Mouse (Mus musculus): ENCODE data around the gene Pelo. TPM values are rescaled to one million over a fixed set of nuclear protein-coding genes. Genes with fewer than 3 reads are reported as not detected.

Gene Pelo
- polyA plus RNA-seq, 2 experiments, result 4.9 to 19.2 TPM

GRCm38 (mm10) chr13:115099381-115099780 is 9.4 kb upstream of the Pelo start:
- Histone ChIP-seq H3K27ac (no peak overlapping the region), H3K27me3 (ENCODE audit: control insufficient read depth, insufficient read depth, low read length) (peaks cover 22% of the 10 kb centered on the region), H3K4me3 (ENCODE audit: insufficient read depth in 1 of 2, low read depth in 2 of 2, low read length in 2 of 2) (no peak overlapping the region), H3K4me2 (ENCODE audit: low read depth) (no peak overlapping the region), H3K36me3 (replicated peaks; ENCODE audit: control insufficient read depth, insufficient read depth, low read depth) (no peaks in the 10 kb centered on the region), H3K9me3 (ENCODE audit: control insufficient read depth, low read length) (no peaks in the 10 kb centered on the region), H3K4me1 (replicated peaks; ENCODE audit: control insufficient read depth in 2 of 2, insufficient read depth in 2 of 2, low read length in 1 of 2) (peaks cover 0 to 2% of the 10 kb centered on the region in 2 experiments; a peak in 2 of 4 replicates), H3K9ac (replicated peaks) (no peak overlapping the region)
- DNase-seq (ENCODE audit: low read depth in 3 of 3, low spot score in 3 of 3) (no peak), ATAC-seq (ENCODE audit: insufficient read depth) (no peak)
- TF ChIP-seq CTCF (IDR thresholded peaks at IDR 0.05; ENCODE audit: low read depth), result no peak
- no peak for TF ChIP-seq EP300 (IDR thresholded peaks at IDR 0.05; ENCODE audit: low read depth)
- WGBS (ENCODE audit: insufficient replicate concordance), result 57% methylated on average over 9 of the region's 9 CpGs

- Histone ChIP-seq H3K4me1 (replicated peaks; ENCODE audit: control insufficient read depth in 2 of 2, insufficient read depth in 2 of 2, low read length in 1 of 2) (peaks cover 0 to 2% of the 10 kb centered on the region in 2 experiments; a peak in 2 of 4 replicates), H3K4me3 (ENCODE audit: insufficient read depth in 1 of 2, low read depth in 2 of 2, low read length in 2 of 2) (no peak overlapping the region), H3K4me2 (ENCODE audit: low read depth) (no peak overlapping the region), H3K9ac (replicated peaks) (no peak overlapping the region), H3K36me3 (replicated peaks; ENCODE audit: control insufficient read depth, insufficient read depth, low read depth) (no peaks in the 10 kb centered on the region), H3K27ac (no peak overlapping the region), H3K9me3 (ENCODE audit: control insufficient read depth, low read length) (no peaks in the 10 kb centered on the region), H3K27me3 (ENCODE audit: control insufficient read depth, insufficient read depth, low read length) (peaks cover 22% of the 10 kb centered on the region)
- no peak for TF ChIP-seq EP300 (IDR thresholded peaks at IDR 0.05; ENCODE audit: low read depth)
- no peak for TF ChIP-seq CTCF (IDR thresholded peaks at IDR 0.05; ENCODE audit: low read depth)
- ATAC-seq (ENCODE audit: insufficient read depth) (no peak), DNase-seq (ENCODE audit: low read depth in 3 of 3, low spot score in 3 of 3) (no peak)
- 61% methylated on average over 3 of the region's 3 CpGs for WGBS (ENCODE audit: insufficient replicate concordance)
These were observed 8.2 kb upstream of the Pelo start for GRCm38 (mm10) chr13:115098227-115098626.

- ATAC-seq (ENCODE audit: insufficient read depth), result no peak
- no peak overlapping the region for H3K4me3 ChIP-seq (ENCODE audit: insufficient read depth in 1 of 2, low read depth in 2 of 2, low read length in 2 of 2)
These were observed 7.0 kb upstream of the Pelo start for GRCm38 (mm10) chr13:115096965-115097364.

GRCm38 (mm10) chr13:115096216-115096615 is 6.2 kb upstream of the Pelo start:
- H3K27me3 ChIP-seq (ENCODE audit: control insufficient read depth, insufficient read depth, low read length), result peaks cover 11% of the 10 kb centered on the region
- H3K9ac ChIP-seq (replicated peaks), result no peak overlapping the region
- no peak overlapping the region for H3K27ac ChIP-seq
- ATAC-seq (ENCODE audit: insufficient read depth) (no peak), DNase-seq (ENCODE audit: low read depth in 3 of 3, low spot score in 3 of 3) (no peak)
- H3K4me1 ChIP-seq (replicated peaks; ENCODE audit: control insufficient read depth in 2 of 2, insufficient read depth in 2 of 2, low read length in 1 of 2), result peaks cover 8 to 9% of the 10 kb centered on the region in 2 experiments
- H3K4me3 ChIP-seq (ENCODE audit: insufficient read depth in 1 of 2, low read depth in 2 of 2, low read length in 2 of 2), result no peak overlapping the region
- H3K36me3 ChIP-seq (replicated peaks; ENCODE audit: control insufficient read depth, insufficient read depth, low read depth), result no peaks in the 10 kb centered on the region
- WGBS (ENCODE audit: insufficient replicate concordance), result 47% methylated on average over 2 of the region's 2 CpGs
- TF ChIP-seq CTCF (IDR thresholded peaks at IDR 0.05; ENCODE audit: low read depth), result no peak
- no peak for TF ChIP-seq EP300 (IDR thresholded peaks at IDR 0.05; ENCODE audit: low read depth)
- no peaks in the 10 kb centered on the region for H3K9me3 ChIP-seq (ENCODE audit: control insufficient read depth, low read length)
- no peak overlapping the region for H3K4me2 ChIP-seq (ENCODE audit: low read depth)

More at GRCm38 (mm10) chr13:115096965-115097364, 7.0 kb upstream of the Pelo start:
- Histone ChIP-seq H3K9ac (replicated peaks) (no peak overlapping the region), H3K4me2 (ENCODE audit: low read depth) (no peak overlapping the region), H3K36me3 (replicated peaks; ENCODE audit: control insufficient read depth, insufficient read depth, low read depth) (no peaks in the 10 kb centered on the region), H3K4me1 (replicated peaks; ENCODE audit: control insufficient read depth in 2 of 2, insufficient read depth in 2 of 2, low read length in 1 of 2) (peaks cover 1 to 2% of the 10 kb centered on the region in 2 experiments), H3K9me3 (ENCODE audit: control insufficient read depth, low read length) (no peaks in the 10 kb centered on the region), H3K27me3 (ENCODE audit: control insufficient read depth, insufficient read depth, low read length) (peaks cover 19% of the 10 kb centered on the region), H3K27ac (no peak overlapping the region)
- 55% methylated on average over 5 of the region's 5 CpGs for WGBS (ENCODE audit: insufficient replicate concordance)
- TF ChIP-seq EP300 (IDR thresholded peaks at IDR 0.05; ENCODE audit: low read depth) (no peak), CTCF (IDR thresholded peaks at IDR 0.05; ENCODE audit: low read depth) (no peak)
- no peak for DNase-seq (ENCODE audit: low read depth in 3 of 3, low spot score in 3 of 3)

GRCm38 (mm10) chr13:115095392-115095791 is 5.4 kb upstream of the Pelo start:
- WGBS (ENCODE audit: insufficient replicate concordance), result 88% methylated on average over 2 of the region's 2 CpGs
- DNase-seq (ENCODE audit: low read depth in 3 of 3, low spot score in 3 of 3) (no peak), ATAC-seq (ENCODE audit: insufficient read depth) (no peak)
- no peak overlapping the region for H3K27ac ChIP-seq
- no peaks in the 10 kb centered on the region for H3K36me3 ChIP-seq (replicated peaks; ENCODE audit: control insufficient read depth, insufficient read depth, low read depth)
- no peak overlapping the region for H3K4me2 ChIP-seq (ENCODE audit: low read depth)
- H3K9me3 ChIP-seq (ENCODE audit: control insufficient read depth, low read length), result no peaks in the 10 kb centered on the region
- peaks cover 12% of the 10 kb centered on the region in 2 experiments for H3K4me1 ChIP-seq (replicated peaks; ENCODE audit: control insufficient read depth in 2 of 2, insufficient read depth in 2 of 2, low read length in 1 of 2)
- peaks cover 3% of the 10 kb centered on the region for H3K27me3 ChIP-seq (ENCODE audit: control insufficient read depth, insufficient read depth, low read length)
- TF ChIP-seq CTCF (IDR thresholded peaks at IDR 0.05; ENCODE audit: low read depth) (no peak), EP300 (IDR thresholded peaks at IDR 0.05; ENCODE audit: low read depth) (no peak)
- H3K4me3 ChIP-seq (ENCODE audit: insufficient read depth in 1 of 2, low read depth in 2 of 2, low read length in 2 of 2), result no peak overlapping the region
- H3K9ac ChIP-seq (replicated peaks), result no peak overlapping the region
